Mouse (Mus musculus): Measurements from ENCODE around the gene Tvp23b. TPM values are rescaled to one million over a fixed set of nuclear protein-coding genes. Genes with fewer than 3 reads are reported as not detected.

Tvp23b gene
- total RNA-seq, 2 experiments from 2014 or later = 28.9 to 30.2 TPM

DNA sequence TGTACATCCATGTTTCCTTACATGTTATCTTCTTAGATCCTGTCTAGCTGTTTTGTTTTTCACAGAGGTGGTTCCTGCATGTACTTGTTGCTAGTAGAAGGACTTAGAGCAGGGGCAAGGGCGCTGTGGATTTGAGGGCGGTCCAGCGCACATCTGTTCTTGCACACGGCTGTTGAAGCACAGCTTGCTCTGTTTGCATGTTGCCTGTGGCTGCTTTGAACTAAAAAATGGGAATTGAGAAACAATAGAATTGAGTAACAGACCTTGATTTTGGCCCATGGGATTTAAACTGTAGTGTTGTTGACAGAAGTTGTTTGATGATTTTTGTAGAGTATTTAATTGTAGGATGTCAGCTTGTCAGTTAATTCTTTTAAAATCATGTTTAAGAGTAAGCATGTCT is 11.5 kb downstream of the Tvp23b start:
- DNase-seq (ENCODE audit: extremely low spot score in 1 of 2, low spot score in 1 of 2) = no peak

DNA sequence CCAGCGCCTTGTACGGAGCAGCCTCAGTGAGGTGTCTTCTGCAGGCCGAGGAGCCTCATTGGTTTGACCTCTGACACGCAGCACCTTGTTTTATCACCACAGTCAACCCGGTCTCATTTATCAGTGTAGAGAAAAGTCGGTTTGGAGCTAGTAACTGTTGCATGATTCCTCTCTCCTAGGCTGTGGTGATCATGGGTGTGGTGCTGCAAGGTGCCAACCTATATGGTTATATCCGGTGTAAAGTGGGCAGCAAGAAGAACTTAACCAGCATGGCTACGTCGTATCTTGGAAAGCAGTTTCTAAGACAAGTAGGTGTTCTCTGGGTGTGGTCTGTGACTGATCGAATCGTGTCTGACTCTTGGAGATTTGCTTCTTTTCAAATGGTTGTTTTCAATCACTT is 12.5 kb downstream of the Tvp23b start:
- DNase-seq (ENCODE audit: extremely low spot score in 1 of 2, low spot score in 1 of 2) = no peak

DNA sequence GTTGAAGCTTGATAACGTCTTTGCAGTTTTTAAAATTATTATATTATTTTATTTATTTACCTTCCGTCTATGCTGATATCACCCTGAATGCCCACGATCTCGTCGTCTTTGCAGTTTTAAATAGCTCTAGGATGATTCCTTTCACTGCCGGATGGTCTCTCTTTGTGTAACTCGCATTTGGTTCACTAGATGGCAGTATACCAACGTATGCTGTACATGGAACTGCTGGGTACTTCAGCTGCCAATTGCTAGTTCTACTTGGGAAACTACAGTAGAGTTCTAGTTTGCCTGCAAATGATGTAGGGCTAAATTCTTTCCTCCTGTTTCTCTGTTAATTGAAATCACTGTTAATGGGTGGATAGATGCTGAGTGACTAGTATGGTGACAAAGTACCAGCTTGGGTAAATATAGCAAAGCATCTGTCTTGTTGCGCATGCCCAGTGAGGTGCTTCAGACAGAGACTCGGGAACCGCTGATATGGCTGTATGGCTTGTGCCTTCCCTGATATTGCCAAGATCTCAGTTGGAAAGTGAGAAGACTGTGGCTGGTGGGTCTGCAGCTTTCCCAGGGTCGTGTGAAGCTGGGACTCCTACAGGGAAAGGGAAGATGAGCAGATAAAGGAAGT is 22.6 kb downstream of the Tvp23b start:
- DNase-seq (ENCODE audit: extremely low spot score in 1 of 2, low spot score in 1 of 2) = peak in 1 of 2 experiments; percentile 52

DNA sequence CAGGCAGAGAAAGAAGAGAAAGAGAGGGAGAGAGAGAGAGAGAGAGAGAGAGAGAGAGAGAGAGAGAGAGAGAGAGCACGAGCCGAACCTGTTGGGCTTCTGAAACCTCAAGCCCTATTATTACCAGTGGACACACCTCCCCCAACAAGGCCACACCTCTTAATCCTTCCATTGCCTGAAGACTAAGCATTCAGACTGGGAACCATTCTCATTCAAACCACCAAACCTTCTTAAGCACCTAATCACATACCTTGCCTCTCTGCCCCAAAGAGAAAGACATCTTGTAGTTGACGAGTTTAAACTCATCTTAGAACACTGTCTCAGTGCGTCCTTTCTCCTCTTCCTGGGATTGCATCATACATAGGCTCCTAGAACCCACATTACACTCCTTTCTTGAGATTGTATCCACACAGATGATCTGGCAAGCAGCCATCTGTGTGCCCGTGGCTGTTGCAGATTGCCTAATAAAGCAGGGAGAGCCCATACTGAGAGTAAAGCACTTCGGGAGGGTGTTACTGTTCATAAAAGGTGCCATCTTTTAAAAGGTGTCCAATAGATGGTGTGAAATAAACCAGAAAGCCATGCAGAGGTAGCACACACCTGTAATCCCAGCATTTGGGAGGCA is 24.7 kb downstream of the Tvp23b start:
- DNase-seq (ENCODE audit: extremely low spot score in 1 of 2, low spot score in 1 of 2) = no peak

DNA sequence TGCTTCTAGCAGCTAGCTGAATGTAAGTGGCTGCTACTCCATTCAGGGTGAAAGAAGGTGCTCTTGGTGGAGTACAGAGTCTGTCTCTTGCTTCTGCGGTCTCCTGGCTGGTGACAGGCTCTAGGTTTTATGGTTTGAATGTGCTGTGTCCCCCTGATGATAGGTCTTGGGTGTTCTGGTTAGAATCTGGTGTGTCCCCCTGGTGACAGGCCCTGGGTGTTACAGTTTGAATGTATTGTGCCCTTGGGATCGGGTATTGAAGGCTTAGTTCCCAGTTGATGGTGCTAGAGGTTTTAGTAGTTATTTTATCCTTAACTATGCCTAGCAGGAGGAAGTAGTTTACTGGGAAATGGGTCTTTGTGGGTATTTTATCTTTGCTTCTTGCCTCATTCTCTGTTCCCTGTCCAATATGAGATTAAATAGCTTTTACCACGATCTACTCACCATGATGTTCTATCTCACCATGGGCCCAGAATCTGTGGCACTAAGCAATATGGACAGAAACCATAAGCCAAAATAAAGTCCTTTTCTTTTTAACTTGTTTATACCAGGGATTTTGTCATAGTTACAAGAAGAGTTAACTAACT is 30.6 kb downstream of the Tvp23b start:
- DNase-seq (ENCODE audit: extremely low spot score in 1 of 2, low spot score in 1 of 2) = no peak

DNA sequence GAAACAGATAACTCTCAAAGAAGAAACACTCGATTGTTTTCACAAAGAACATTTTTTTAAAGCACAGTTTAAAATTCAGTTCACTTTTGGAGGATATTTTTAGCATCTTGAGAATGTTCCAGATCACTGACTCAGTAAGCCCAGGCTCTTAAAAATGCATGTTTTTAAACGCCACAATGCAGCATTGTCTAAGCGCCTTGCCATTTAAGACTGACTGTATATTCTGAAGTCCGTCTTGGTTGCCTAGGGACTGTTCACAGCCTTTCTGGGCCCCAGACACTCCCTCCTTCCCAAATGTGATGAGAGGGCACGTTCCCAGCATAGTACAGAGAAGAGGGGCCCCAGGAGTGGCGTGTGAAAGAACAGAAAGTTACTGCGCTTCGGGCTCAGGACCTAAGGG is 32.1 kb downstream of the Tvp23b start:
- no peak for DNase-seq (ENCODE audit: extremely low spot score in 1 of 2, low spot score in 1 of 2)

DNA sequence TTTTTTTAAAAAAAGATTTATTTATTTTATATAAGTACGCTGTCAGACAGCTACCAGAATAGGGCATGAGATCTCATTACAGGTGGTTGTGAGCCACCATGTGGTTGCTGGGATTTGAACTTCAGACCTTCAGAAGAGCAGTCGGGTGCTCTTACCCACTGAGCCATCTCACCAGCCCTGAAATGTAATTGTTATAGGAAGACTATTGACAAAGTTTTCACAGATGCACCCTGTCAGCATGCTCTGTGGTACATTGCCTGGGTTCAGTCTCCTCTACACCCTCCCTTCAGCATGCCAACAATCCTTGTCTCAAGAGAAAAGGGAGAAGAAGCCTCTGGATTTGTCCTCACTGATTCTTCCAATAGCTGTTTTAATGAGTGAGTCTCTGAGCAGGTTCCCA is 33.9 kb downstream of the Tvp23b start:
- no peak for DNase-seq (ENCODE audit: extremely low spot score in 1 of 2, low spot score in 1 of 2)

DNA sequence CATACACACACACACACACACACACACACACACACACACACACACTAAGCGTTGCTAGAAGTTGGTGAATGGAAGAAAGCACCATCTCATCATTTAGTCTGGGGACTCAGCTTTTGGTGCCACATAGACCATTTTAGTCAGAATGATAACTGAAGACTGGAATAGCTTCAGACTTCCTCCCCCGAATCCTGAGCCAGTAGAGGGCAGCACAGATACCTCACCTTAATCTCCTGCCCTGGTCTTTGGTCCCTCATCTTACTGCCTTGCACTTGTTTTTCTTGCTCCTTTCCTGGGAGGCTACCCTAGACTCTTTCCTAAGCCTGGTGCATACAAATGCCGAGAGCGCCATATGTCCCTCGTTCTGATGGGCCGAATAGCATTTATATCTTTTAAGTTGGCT is 35.3 kb downstream of the Tvp23b start:
- peak in 1 of 2 experiments; percentile 45 for DNase-seq (ENCODE audit: extremely low spot score in 1 of 2, low spot score in 1 of 2)

DNA sequence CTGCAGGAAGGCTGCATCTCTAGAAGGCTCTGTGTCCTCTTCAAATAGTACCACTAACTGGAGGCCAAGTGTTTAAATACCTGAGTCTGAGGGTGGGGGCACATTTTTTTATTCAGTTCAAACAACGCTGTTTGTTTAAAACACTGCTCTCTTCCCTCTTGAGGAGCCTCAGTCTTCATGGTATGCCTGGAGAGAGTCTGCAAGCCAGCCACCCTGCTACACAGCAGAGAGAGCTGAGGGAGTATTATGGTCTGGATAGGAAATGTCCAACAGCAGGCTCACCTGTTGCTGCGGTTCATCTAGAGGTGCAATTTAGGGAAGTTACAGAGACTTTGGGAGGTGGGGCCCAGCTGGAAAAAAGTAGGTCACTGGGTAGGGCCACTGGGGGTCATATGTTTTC is 36.2 kb downstream of the Tvp23b start:
- DNase-seq (ENCODE audit: extremely low spot score in 1 of 2, low spot score in 1 of 2) = no peak

DNA sequence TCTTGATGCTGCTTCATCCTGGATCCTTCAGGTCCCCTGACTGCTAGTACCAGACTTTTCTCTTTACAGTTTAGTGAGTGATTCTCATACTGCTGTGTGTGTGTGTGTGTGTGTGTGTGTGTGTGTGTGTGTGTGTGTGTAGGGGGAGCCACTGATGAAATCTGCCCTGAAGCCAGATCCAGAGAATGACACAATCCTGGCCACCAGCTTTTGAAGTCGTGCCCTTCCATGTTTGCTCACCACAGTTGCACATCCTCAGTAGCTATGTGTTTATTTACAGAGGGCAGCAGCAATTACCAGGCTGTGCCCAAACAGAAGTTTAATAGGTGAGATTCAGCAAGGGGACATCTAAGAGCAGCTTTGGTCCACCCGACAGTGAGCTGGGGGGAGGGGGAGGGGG is 37.5 kb downstream of the Tvp23b start:
- DNase-seq (ENCODE audit: extremely low spot score in 1 of 2, low spot score in 1 of 2) = no peak

DNA sequence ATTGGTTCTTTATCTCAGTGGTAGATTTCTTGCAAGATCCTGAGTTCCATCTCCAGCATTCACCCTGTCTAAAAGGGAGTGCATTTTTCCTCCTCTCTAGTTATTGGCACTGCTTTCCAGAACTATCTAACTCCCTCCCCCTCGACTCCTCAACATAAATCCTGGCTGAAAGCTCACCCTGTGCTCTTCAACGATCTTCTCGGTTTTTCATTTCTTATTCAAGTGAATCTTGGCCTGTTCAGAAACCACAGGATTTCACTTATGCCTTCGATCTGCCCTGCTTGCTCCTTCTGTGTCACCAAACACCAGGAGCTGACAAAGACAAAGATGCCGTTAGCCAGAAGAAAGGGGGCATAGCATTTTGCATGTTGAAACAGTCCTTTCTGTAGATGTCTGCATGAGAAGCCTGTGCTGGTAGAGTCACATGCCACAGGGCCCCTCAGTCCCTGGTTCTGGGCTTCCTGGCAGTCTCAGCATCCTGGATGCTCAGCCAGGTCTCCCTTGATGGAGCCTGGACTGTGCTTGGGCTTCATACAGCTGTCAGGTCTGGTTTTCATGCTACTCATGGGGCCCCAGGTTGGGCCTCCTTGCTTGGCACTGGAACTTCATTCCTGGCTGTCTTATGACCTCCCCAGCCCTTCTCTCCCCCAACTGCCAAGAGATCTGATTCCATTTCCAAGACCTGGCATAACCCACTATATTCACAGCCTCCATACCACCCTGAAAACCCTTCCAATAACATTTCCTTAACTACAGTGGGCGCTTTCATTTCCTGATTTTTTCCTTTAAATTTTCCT is 40.9 kb downstream of the Tvp23b start:
- DNase-seq (ENCODE audit: extremely low spot score in 1 of 2, low spot score in 1 of 2) = no peak

DNA sequence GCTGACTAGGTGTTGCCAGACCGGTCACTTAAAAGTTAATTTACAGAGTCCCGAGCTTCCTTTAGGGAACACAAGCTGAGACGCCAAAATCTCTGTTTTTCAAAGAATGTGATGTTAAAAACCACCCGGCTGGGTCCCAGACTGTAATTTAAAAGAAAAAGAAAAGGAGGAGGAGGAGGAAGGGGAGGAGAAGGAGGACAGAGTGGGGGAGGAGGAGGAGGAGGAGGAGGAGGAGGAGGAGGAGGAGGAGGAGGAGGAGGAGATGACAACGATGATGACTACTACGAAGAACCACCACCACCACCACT is 41.4 kb downstream of the Tvp23b start:
- DNase-seq (ENCODE audit: extremely low spot score in 1 of 2, low spot score in 1 of 2) = no peak

DNA sequence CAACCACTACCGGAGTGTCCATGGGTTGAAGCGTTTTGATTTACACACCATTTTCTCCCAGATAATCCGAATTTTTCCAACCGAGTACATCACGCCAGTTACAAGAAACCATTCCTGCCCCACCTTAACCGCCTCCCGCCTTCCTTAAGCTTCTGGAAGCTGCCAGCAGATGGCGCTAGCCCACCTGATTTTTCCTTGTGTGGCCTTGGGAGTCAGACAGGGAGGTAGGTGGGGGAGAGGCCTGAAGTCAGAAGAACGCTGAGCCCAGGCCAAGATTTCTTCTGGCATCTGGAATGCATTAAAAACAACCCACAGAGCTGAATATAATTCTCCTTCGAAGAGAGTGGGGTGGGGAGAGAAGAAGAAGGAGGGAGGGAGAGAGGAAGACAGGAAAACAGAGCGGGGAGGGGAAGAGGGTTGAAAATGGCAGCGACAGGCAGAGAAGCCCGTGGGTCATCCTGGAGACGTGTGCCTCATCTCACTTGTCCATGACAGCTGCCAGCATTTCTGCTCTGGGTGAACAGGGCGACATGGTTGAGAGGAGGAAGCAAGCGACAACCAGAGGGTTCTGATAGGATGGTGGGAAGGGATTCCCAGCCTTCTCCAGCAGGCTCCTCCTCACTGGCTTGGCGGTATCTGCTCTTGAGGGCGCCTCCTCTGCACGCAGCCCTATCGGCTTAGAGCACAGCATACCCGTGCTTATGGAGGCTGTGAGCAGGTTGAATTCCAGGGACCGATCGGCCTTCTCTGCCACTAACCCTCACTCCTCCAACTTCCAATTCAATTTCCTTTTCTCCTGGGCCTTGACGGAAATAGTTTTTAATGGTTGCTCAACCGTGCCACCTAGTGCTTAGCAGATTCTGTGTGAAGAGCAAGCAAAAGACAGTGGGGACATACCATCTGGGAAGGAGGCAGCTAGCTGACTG is 42.1 kb downstream of the Tvp23b start:
- peak; percentile 87 to 97 for DNase-seq (ENCODE audit: extremely low spot score in 1 of 2, low spot score in 1 of 2)

DNA sequence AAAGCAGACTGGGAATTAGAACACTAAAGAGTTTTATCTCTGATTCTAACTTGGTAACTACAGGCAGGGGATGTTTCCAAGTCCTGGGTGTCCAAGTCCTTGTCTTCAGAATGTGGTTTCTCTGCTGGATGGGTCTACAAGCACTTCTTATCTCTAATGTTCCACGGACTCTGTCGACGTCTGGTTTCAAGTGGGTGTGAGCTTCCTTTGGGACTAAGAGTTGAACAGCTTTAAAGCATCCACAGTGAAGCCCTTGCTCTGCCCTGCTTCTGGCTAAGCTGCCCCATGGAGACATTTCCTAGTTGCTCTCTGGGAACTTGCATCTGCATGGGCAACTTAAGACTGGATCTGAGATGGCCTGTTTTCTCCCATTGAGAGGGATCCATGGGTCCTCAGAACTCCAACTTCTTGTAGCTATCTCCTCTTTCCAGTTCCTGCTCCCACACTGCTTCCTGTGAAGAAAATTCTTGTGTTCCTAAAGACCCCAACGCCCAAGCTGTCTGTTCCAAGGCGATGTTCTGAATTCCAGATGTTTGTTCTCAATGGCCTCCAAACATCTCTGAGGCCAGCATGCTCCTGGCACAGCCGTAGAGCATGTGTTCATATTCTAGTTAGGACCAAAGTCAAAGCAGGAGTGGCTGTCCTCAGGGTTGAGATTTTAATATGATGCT is 45.0 kb downstream of the Tvp23b start:
- DNase-seq (ENCODE audit: extremely low spot score in 1 of 2, low spot score in 1 of 2) = no peak

DNA sequence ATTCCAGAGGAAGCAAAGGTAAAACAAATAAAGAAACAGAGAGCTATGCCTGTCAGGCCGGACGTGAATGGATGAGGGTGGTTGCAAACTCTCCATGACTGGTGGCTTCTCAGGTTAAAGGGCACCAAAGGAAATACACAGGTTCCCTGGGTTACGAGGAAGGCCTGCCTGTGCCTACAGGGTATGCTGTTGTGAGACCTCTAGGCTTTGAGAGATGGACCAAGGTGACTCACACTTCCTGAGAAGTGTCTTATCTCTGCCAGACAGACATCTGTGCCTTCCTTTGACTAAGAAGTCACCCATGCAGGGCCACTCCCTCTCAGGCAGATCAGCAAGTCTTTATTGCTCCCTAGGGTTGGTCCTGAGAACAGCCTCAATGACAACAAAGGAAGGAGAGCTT is 50.5 kb downstream of the Tvp23b start:
- DNase-seq (ENCODE audit: extremely low spot score in 1 of 2, low spot score in 1 of 2) = no peak

DNA sequence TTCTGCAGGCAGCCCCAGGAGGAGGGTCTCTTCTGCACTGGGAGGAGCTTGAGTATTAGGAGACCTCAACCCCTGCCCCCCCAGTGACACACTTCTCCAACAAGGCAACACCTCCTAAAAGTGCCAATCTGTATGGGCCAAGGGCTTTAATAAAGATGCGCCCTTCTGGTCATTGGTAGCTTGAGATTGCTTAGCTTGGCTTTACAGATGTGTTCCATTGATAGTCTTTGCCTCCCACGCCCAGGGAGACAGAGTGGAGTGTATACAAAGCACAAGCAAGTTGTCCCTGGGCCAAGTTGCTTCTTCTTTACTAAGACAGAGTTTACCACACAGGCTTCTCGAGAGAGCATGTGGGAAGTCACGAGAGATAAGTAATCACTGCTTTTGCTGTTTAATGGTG is 51.3 kb downstream of the Tvp23b start:
- no peak for DNase-seq (ENCODE audit: extremely low spot score in 1 of 2, low spot score in 1 of 2)

DNA sequence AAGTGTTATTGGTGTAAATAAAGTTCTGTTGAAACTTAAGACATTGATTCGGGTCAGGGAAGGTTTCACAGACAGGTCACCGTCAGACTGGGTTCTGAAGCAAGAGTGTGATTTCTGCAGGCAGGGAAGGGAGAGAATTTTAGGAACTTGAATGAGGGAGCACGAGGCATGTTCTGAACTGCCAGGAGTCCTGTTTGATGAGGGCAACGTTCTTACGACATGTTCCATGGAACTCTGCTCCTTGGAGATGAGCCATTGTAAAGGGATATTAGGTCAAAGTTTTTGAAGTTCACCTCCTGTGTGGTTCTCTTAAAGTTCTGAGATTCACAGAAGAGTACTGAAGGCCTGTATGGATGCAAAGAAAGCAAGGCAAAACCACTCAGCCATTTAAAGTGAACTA is 51.9 kb downstream of the Tvp23b start:
- DNase-seq (ENCODE audit: extremely low spot score in 1 of 2, low spot score in 1 of 2) = no peak

DNA sequence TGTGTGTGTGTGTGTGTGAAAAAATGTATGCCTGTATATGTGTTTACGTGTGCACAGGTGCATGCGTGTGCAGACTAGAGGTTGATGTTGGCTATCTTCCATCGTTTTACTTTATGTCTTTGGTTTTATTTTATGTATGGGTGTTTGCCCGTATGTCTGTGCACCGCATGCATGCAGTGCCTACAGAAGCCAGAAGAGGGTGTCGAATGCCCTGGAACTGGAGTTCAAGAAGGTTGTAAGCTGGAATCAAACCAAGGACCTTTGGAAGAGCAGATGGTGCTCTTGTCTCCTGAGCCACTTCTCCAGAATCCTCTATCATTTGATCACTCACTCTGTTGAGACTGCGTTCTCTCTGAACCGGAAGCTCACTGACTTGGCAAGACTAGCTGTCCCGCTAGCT is 53.8 kb downstream of the Tvp23b start:
- no peak for DNase-seq (ENCODE audit: extremely low spot score in 1 of 2, low spot score in 1 of 2)

DNA sequence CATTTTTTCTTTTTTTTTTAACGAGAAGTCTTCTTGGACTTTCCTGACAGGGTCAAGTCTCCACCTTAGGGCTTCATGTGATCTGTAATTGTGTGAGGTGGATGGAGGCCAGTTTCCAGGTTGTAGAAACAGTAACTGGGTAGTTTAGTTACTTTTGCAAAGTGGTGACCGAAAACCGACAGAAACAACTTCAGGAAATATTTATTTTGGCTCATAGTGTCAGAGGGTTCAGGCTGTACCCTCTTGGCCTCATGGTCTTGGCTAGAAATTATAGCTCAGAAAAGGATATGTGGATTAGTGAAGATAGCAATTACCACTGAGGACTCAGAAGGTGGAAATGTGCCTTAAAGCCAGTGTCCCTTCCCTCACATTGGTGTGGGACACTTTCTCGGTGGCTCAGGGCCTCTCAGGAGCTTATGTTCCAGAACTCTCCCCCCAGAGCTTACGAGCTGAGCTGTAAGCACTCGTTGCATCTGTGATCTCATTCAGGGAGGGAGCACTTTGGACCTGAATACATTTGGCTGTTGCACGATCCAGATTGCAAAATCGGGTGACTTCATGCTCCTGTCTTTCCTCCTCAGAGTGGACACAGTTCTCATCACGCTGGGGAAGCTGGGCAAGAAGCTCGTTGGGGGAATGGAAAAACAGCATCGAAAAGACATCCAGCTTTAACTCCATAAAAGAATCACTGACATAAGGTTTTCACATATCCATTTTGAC is 55.7 kb downstream of the Tvp23b start:
- DNase-seq (ENCODE audit: extremely low spot score in 1 of 2, low spot score in 1 of 2) = no peak
